Mouse (Mus musculus): ENCODE measurements around the gene Adam21. TPM values are rescaled to one million over a fixed set of nuclear protein-coding genes. Genes with fewer than 3 reads are reported as not detected.
A peak's percentile ranks its signal among the peaks of the same experiment; 100 is the strongest.

The Adam21 gene
- total and polyA plus RNA-seq, 3 experiments, result 0.22 TPM; not detected in 2

DNA sequence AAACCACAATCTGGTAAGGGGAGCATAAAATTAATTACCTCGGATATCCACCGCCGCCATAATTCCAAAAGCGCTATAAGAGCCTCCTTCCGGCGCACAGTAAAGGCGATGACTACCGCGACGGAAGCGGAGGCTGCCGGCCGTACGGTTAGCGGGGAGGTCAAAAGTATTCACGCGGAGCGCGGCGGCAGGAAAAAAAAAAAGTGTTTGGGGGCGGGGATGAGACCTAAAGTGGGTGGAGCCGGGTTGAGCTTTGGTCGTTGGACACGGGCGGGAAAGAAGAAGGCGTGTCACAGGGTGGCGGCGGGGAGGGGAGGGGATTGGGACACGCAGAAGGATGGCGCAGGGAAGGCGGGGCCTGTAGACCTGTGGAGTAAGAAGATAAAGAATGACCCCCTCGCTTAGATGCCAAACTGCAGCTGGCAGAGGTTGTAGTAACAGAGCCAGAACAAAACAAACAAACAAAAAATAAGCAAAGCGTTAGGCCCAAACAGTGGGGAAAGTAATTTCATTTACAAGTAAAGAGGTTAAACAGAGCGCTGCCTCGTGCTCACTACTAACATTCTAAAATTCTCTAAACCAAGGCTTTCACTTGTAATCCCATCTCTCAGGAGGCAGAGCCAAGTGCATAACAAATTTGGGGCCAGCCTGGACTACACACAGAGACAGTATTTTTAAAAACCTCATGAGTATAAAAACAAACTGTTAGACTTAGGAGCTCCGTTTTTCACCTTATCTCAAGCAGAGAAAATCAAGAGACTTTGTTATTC, 26.8 kb upstream of the Adam21 start, which contains the start of gene Med6:
TSS of gene Med6 (minus strand) at position 107 of the 770 bp plus-strand sequence.
- H3K9me3 ChIP-seq (replicated peaks), result no peaks in the 10 kb centered on the region
- no peak for TF ChIP-seq GATA2 (IDR thresholded peaks at IDR 0.05; ENCODE audit: borderline replicate concordance, low read depth, low read length)
- peak; percentile 49; the same call in 1 of the 2 replicates for TF ChIP-seq TAL1 (conservative IDR thresholded peaks at IDR 0.05; ENCODE audit: low read depth, low read length)
- TF ChIP-seq CTCF (IDR thresholded peaks at IDR 0.05; ENCODE audit: low read depth, low read length), result no peak
- TF ChIP-seq GATA1 (IDR thresholded peaks at IDR 0.05; ENCODE audit: borderline replicate concordance, low read length), result no peak
- TF ChIP-seq POLR2AphosphoS5 (IDR thresholded peaks at IDR 0.05; ENCODE audit: insufficient replicate concordance, low read depth, low read length), result no peak
- peak; percentile 86 for DNase-seq (ENCODE audit: low spot score)
- H3K4me1 ChIP-seq (ENCODE audit: insufficient read depth, low read depth, low read length), result peaks cover 22% of the 10 kb centered on the region
- ATAC-seq (ENCODE audit: extremely low read depth, insufficient number of reproducible peaks, low FRiP score, poor library complexity, severe bottlenecking), result peak; percentile 100
- peak within 1 kb of the TSS; percentile 71 for H3K4me3 ChIP-seq (ENCODE audit: low read depth, low read length)
- H3K36me3 ChIP-seq (replicated peaks), result peaks cover 17% of the 10 kb centered on the region
- H3K27me3 ChIP-seq (ENCODE audit: insufficient read depth, low read length), result peaks cover 5% of the 10 kb centered on the region

DNA sequence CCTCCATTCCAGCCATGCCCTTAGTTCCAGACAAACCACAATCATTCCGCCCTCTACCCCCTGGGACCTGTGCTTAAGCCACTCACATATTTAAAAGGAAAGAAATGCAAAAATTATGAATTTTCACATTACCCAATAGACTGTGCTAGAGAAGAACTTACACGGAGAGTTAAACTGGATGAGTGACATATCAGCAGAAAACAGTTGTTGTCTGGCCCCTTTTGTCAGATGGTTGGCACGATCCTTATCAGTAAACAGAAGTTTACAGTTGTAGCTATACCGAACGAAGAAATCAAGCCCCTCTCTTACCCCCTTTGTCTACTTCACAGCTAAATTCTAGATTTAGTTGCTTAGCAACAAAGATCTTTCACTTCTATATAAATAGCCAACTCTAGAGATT, 343 bp downstream of the Adam21 start:
- Histone ChIP-seq H3K27me3 (ENCODE audit: insufficient read depth, low read length) (no peaks in the 10 kb centered on the region), H3K4me3 (ENCODE audit: low read depth, low read length) (no peak overlapping the region; the same call in 1 of the 2 replicates), H3K36me3 (replicated peaks) (peaks cover 30% of the 10 kb centered on the region), H3K9me3 (replicated peaks) (no peaks in the 10 kb centered on the region), H3K4me1 (ENCODE audit: insufficient read depth, low read depth, low read length) (peaks cover 13% of the 10 kb centered on the region)
- DNase-seq (ENCODE audit: low spot score) (peak; percentile 18), ATAC-seq (ENCODE audit: extremely low read depth, insufficient number of reproducible peaks, low FRiP score, poor library complexity, severe bottlenecking) (peak; percentile 84)
- TF ChIP-seq TAL1 (conservative IDR thresholded peaks at IDR 0.05; ENCODE audit: low read depth, low read length), result peak; percentile 65
- TF ChIP-seq POLR2AphosphoS5 (IDR thresholded peaks at IDR 0.05; ENCODE audit: insufficient replicate concordance, low read depth, low read length), result no peak
- no peak for TF ChIP-seq GATA2 (IDR thresholded peaks at IDR 0.05; ENCODE audit: borderline replicate concordance, low read depth, low read length)

DNA sequence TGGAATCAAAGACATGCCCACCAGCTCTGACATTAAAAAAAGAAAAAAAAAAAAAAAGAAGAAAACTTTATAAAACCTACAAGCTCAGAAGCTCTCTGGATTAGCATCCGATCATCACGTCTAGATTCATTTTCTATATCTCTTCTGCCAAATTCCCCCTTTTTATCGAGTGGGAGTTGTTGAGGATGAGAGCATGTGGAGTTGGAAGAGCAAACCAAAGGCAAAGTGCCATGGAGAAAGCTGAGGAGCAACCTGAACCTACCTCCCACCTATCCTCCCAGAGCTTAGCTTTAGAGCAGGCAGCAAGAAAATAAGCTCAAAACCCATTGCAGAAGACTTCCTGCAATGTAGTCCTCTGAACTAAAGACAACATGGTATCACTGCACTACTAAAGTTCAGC, 4.1 kb downstream of the Adam21 start:
- Histone ChIP-seq H3K4me3 (ENCODE audit: low read depth, low read length) (no peak overlapping the region), H3K27me3 (ENCODE audit: insufficient read depth, low read length) (no peaks in the 10 kb centered on the region), H3K4me1 (ENCODE audit: insufficient read depth, low read depth, low read length) (peaks cover 13% of the 10 kb centered on the region), H3K9me3 (replicated peaks) (no peaks in the 10 kb centered on the region), H3K36me3 (replicated peaks) (peaks cover 2% of the 10 kb centered on the region)
- DNase-seq (ENCODE audit: low spot score) (no peak), ATAC-seq (ENCODE audit: extremely low read depth, insufficient number of reproducible peaks, low FRiP score, poor library complexity, severe bottlenecking) (no peak)
- TF ChIP-seq CTCF (IDR thresholded peaks at IDR 0.05; ENCODE audit: low read depth, low read length), result no peak
- no peak for TF ChIP-seq POLR2AphosphoS5 (IDR thresholded peaks at IDR 0.05; ENCODE audit: insufficient replicate concordance, low read depth, low read length)
- TF ChIP-seq GATA2 (IDR thresholded peaks at IDR 0.05; ENCODE audit: borderline replicate concordance, low read depth, low read length), result no peak
- no peak for TF ChIP-seq GATA1 (IDR thresholded peaks at IDR 0.05; ENCODE audit: borderline replicate concordance, low read length)
- no peak for TF ChIP-seq TAL1 (conservative IDR thresholded peaks at IDR 0.05; ENCODE audit: low read depth, low read length)

DNA sequence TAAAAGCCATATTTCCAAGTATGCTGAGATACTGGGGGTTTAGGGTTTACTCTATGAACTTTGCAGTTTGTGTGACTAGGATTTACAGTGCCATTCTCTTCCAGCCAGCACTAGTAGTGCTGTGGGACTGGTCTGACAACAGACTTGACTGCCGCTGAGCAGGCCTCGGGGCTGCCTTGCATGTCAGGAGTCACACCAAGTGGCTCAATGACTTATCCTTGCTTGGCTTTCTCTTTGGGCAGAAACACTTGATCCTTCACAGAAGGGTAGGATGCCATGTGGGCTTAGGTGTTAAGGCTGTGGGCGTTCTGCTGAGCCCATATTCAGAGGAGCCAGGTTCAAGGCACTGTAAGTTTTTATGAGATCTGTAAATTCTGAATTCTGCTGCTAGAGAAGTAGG, 19.0 kb downstream of the Adam21 start:
- Histone ChIP-seq H3K4me1 (ENCODE audit: insufficient read depth, low read depth, low read length) (peaks cover 12% of the 10 kb centered on the region), H3K4me3 (ENCODE audit: low read depth, low read length) (no peak overlapping the region), H3K27me3 (ENCODE audit: insufficient read depth, low read length) (no peaks in the 10 kb centered on the region), H3K9me3 (replicated peaks) (no peaks in the 10 kb centered on the region), H3K36me3 (replicated peaks) (no peaks in the 10 kb centered on the region)
- no peak for TF ChIP-seq POLR2AphosphoS5 (IDR thresholded peaks at IDR 0.05; ENCODE audit: insufficient replicate concordance, low read depth, low read length)
- no peak for TF ChIP-seq GATA1 (IDR thresholded peaks at IDR 0.05; ENCODE audit: borderline replicate concordance, low read length)
- TF ChIP-seq CTCF (IDR thresholded peaks at IDR 0.05; ENCODE audit: low read depth, low read length), result no peak
- TF ChIP-seq TAL1 (conservative IDR thresholded peaks at IDR 0.05; ENCODE audit: low read depth, low read length), result no peak
- no peak for TF ChIP-seq GATA2 (IDR thresholded peaks at IDR 0.05; ENCODE audit: borderline replicate concordance, low read depth, low read length)
- ATAC-seq (ENCODE audit: extremely low read depth, insufficient number of reproducible peaks, low FRiP score, poor library complexity, severe bottlenecking) (no peak), DNase-seq (ENCODE audit: low spot score) (no peak)

DNA sequence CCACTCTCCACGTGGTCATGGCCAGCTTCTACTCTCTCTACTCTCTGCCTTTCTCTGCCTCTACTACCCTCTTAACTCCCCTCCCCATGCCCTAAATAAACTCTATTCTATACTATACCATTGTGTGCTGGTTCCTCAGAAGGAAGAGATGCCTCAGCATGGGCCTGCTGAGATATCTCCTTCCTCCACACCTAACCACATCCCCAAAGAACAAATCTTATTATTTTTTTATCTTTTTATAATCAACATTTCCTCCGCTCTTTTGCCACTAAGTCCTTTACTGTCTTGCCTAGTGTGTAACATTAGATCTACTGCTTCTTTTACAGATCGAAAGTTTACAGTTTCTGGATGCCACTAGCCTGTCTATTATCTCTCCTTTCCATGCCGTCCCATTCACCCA, 21.1 kb downstream of the Adam21 start:
- ATAC-seq (ENCODE audit: extremely low read depth, insufficient number of reproducible peaks, low FRiP score, poor library complexity, severe bottlenecking) (peak; percentile 70), DNase-seq (ENCODE audit: low spot score) (no peak)
- Histone ChIP-seq H3K27me3 (ENCODE audit: insufficient read depth, low read length) (no peaks in the 10 kb centered on the region), H3K36me3 (replicated peaks) (no peaks in the 10 kb centered on the region), H3K4me3 (ENCODE audit: low read depth, low read length) (no peak overlapping the region), H3K9me3 (replicated peaks) (no peaks in the 10 kb centered on the region), H3K4me1 (ENCODE audit: insufficient read depth, low read depth, low read length) (peaks cover 12% of the 10 kb centered on the region)
- no peak for TF ChIP-seq POLR2AphosphoS5 (IDR thresholded peaks at IDR 0.05; ENCODE audit: insufficient replicate concordance, low read depth, low read length)
- no peak for TF ChIP-seq TAL1 (conservative IDR thresholded peaks at IDR 0.05; ENCODE audit: low read depth, low read length)
- TF ChIP-seq CTCF (IDR thresholded peaks at IDR 0.05; ENCODE audit: low read depth, low read length), result no peak
- no peak for TF ChIP-seq GATA2 (IDR thresholded peaks at IDR 0.05; ENCODE audit: borderline replicate concordance, low read depth, low read length)
- TF ChIP-seq GATA1 (IDR thresholded peaks at IDR 0.05; ENCODE audit: borderline replicate concordance, low read length), result no peak

DNA sequence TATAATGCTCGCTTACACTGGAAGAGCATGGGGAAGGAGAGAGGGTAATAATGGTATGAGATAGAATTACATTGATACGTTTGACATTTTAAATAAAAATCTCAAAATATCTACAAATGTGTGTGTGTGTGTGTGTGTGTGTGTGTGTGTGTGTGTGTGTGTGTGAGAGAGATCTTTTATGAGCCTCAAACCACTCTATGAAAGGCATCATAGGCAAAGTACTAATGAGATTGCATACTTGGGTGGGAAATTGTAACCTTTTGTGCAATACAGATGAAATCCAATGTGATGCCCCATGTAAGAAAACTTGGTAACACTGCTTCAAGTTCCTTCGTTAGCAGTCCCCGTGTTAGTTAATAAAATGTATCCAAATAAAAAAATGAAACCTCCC, 35.2 kb downstream of the Adam21 start:
- no peaks in the 10 kb centered on the region for H3K9me3 ChIP-seq (replicated peaks)
- TF ChIP-seq CTCF (IDR thresholded peaks at IDR 0.05; ENCODE audit: low read depth, low read length) (no peak), TAL1 (conservative IDR thresholded peaks at IDR 0.05; ENCODE audit: low read depth, low read length) (no peak), POLR2AphosphoS5 (IDR thresholded peaks at IDR 0.05; ENCODE audit: insufficient replicate concordance, low read depth, low read length) (no peak), GATA2 (IDR thresholded peaks at IDR 0.05; ENCODE audit: borderline replicate concordance, low read depth, low read length) (no peak), GATA1 (IDR thresholded peaks at IDR 0.05; ENCODE audit: borderline replicate concordance, low read length) (no peak)
- ATAC-seq (ENCODE audit: extremely low read depth, insufficient number of reproducible peaks, low FRiP score, poor library complexity, severe bottlenecking) (no peak), DNase-seq (ENCODE audit: low spot score) (no peak)
- no peaks in the 10 kb centered on the region for H3K27me3 ChIP-seq (ENCODE audit: insufficient read depth, low read length)
- H3K4me1 ChIP-seq (ENCODE audit: insufficient read depth, low read depth, low read length), result peaks cover 27% of the 10 kb centered on the region
- H3K36me3 ChIP-seq (replicated peaks), result peaks cover 11% of the 10 kb centered on the region
- peak overlapping the region; percentile 77 for H3K4me3 ChIP-seq (ENCODE audit: low read depth, low read length)

All from G1E (cell line).